Mouse (Mus musculus): ENCODE measurements at regions not wholly inside any gene's neighbourhood (a gene's known extent, or its start where the extent isn't known, plus 50 kb on each side); places are given as distances from the start of the nearest gene placed in this dataset.

GRCm38 (mm10) chr2:57772315-57772714 is 225.4 kb upstream of the Galnt5 start:
- DNase-seq (ENCODE audit: low read depth, low spot score) = peak; percentile 23

- DNase-seq (ENCODE audit: low read depth, low spot score) = no peak
Measured at GRCm38 (mm10) chr2:57776154-57776553, 221.5 kb upstream of the Galnt5 start.

DNA sequence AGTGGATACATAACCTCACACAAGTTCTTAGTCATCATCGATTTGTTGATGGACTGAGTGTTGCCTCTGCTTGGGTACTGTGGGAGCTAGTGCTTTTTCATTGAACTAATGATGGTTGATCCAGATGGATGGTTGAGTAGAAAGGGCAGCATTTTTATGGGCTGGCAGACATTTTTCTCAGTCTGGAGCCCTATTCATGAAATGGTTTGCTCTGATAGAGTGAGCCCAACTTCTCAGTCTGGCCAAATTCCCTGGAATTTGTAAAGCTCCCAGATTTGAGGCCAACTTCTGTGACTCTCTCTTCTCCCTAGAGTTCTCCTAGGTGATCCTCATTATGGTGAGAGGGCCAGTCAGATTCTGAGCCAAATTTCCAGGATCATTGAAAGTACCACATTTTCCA is 216.8 kb upstream of the Galnt5 start:
- DNase-seq (ENCODE audit: low read depth, low spot score) = no peak

DNA sequence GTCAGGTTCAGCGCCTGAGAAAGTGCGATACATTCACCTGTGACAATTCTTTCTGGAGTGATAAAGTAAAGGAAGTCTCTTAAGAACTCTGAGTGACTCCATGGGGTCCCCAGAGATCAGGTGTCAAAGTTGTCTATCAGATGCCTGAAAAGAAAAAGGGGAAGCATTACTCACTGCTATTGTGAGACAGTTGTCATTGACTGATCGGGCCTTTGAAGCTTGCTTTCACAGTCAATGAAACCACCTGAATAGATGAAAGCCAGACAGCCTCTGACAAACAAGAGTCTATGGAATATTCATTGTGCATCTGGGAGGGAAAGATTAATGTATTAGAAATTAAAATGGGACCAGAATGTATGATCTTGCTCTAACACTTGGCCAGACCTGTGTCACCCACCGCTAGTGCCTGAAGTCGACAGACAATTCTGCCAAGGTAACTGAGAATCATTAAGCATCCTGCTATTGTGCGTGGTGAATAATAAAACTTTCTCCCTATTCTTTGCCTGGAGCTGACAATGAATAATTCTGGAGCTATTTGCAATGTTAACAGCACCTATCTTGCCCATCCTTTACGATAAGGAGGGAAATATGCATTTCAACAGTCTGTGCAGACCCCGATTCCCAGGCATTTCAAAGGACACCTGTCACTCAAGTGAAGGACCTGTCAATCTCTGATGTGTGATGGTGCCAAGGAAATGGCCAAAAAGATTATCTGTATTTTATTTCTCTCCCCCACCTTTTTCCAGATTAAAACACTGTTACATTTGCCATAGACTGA is 204.0 kb upstream of the Galnt5 start:
- DNase-seq (ENCODE audit: low read depth, low spot score) = no peak

- no peak for DNase-seq (ENCODE audit: low read depth, low spot score)
Measured at GRCm38 (mm10) chr2:57799279-57799678, 198.4 kb upstream of the Galnt5 start.

DNA sequence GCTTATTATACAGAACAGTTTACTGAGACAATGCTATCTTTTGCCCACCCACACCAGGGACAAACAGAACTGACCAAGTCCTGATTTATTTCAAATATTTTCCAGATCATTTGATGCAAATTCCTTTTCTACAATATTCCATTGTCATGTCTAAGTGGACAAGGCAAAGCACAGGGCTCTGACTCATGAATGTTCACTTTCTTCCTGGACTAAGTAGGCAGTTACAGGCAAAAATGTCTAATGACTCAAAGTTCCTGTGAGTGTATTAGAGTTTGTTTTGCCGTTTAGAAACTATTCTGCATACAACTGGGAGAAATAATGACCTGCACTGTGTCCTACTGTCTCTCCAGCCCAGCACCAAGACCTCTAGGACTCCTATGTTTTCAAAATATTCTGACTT is 189.8 kb upstream of the Galnt5 start:
- no peak for DNase-seq (ENCODE audit: low read depth, low spot score)

DNA sequence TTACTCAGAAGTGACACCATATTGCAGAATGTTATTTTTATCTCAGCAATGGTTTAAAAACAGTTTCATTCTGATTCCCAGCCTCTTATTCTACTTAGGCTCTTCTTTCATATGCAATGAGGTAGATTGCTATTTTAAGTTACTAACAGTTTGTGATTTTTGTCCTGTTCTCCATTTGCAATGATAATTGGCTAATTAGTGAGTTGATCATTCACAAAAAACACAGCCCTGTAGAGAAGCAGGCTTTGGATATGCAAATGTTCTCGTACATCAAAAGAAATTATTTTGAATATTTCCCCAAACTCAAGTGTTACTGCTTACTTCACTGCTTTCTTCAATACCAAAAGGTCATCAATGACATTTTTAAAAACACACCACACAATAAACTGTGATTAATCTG is 184.7 kb upstream of the Galnt5 start:
- DNase-seq (ENCODE audit: low read depth, low spot score) = no peak

- no peak for DNase-seq (ENCODE audit: low read depth, low spot score)
Measured at GRCm38 (mm10) chr2:57820343-57820742, 177.3 kb upstream of the Galnt5 start.

DNA sequence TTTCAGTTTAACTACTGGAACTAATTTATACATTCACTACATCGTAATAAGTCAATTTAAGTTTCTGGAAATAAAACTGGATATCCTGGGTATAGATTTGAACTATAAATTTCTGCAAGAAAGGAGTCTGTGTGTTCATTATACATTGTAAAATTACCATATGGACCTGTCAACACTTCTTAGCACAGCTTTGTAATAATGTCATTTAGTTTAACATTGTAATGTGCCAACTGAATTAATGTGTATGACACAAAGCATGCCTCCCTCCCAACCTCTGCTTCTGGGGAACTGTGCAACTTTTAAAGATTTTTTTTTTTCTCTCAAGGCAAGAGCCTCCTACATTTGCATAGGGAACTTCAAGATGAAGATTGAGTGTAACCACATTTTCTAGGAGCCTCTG is 176.8 kb upstream of the Galnt5 start:
- DNase-seq (ENCODE audit: low read depth, low spot score) = no peak

- DNase-seq (ENCODE audit: low read depth, low spot score) = peak; percentile 55
Measured at GRCm38 (mm10) chr2:57828284-57828683, 169.4 kb upstream of the Galnt5 start.

GRCm38 (mm10) chr2:57832565-57833355 is 164.9 kb upstream of the Galnt5 start:
- DNase-seq (ENCODE audit: low read depth, low spot score) = peak; percentile 47

DNA sequence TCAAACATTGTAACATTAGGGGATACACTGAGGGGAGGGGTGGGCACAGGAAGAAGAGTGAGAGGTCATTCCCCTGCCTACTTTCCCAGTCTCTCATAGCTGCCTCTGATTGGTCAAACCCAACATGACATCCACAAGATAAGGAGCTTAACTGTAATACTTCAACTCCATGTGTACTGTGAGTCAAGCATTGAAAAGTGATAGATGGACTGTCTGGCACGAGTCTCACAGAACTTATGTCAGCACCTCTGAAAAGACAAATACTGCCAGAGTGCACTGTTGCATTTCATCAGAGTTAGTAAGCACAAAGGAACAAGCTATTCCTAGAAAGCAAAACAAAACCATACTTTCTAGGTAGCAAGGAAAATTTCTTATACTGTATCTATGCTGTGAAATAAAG is 152.5 kb upstream of the Galnt5 start:
- DNase-seq (ENCODE audit: low read depth, low spot score) = no peak

GRCm38 (mm10) chr2:57847707-57848106 is 150.0 kb upstream of the Galnt5 start:
- no peak for DNase-seq (ENCODE audit: low read depth, low spot score)

- peak; percentile 5 for DNase-seq (ENCODE audit: low read depth, low spot score)
Measured at GRCm38 (mm10) chr2:57849338-57850057, 148.2 kb upstream of the Galnt5 start.

DNA sequence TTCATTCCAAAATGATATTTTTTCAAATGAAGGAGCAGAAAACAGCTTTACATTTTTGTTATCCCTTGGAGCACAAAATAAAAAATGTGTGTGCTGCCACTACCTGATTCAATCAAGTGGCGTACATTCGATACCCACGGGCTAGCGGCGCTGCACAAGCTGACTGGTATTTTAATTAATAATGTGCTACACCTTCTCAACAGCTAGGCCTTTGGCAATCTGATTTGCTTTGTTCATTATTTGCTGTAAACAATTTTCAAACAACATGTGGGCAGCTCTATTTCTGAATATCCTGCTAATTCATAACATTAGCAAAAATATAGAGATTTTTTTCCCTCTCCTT is 147.7 kb upstream of the Galnt5 start:
- no peak for DNase-seq (ENCODE audit: low read depth, low spot score)

DNA sequence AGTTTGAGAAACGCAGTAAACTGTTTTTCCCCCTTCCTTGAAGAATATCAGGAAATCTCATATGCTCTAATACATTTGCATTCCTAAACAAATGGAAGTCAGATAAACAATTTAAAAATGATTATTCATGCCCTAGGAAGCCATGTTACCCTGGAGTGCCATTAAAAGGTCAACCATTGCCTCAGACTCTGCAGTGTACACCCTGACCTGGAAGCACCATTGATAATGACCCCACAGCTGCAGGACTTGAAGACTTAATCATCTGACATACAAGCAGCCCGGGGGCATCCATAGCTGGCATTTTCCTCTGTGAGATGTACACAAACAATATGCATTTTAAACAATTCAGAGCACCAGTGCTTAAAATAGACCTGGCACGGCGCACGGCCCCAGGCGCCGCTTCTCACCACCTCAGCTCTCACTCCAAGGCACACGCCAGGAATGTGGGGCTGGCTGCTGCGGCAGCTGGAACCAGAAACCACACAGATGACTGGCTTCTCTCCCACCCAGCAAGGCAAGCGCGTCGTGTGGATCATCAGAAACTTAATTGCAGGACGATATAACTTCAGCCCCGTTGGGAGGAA is 141.1 kb upstream of the Galnt5 start:
- peak; percentile 3 for DNase-seq (ENCODE audit: low read depth, low spot score)

DNA sequence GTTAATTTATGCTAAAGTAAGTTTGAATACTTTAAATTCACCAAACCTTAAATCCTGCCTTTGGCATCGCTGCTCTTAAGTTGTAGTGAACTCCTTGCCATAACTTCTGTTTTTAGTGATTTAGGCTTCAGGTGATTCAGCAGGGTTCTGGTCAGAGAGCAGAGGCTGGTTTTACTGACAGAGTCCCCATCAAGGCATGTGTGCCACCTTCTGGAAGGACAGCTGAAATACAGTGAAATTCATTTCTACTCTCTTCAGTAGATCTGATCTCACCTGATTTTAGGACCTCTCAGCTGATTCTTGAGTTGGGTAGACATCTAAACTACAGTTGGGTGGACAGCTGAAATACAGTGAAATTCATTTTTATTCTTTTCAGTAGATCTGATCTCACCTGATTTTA is 132.4 kb upstream of the Galnt5 start:
- DNase-seq (ENCODE audit: low read depth, low spot score) = no peak

- no peak for DNase-seq (ENCODE audit: low read depth, low spot score)
Measured at GRCm38 (mm10) chr2:57868046-57868445, 129.6 kb upstream of the Galnt5 start.

DNA sequence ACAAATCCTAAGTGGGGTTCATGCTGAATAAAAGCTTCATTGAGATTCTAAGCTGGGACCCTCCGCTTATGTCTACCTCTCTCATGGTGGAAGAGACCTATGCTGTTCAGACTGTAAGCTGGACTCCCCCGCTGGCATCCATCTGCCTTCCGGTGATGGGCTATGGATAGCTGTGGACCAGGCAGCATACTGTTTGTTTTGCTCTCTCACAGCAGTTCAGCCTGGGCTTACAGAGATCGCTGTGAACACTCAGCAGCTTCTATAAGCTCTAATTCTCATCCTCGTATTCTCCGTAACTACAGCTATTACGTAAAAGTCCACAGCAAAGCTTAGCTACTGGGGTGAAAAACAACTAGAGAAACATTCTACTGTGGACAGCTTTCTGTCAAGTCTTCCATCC is 97.5 kb upstream of the Galnt5 start:
- no peak for DNase-seq (ENCODE audit: low read depth, low spot score)

DNA sequence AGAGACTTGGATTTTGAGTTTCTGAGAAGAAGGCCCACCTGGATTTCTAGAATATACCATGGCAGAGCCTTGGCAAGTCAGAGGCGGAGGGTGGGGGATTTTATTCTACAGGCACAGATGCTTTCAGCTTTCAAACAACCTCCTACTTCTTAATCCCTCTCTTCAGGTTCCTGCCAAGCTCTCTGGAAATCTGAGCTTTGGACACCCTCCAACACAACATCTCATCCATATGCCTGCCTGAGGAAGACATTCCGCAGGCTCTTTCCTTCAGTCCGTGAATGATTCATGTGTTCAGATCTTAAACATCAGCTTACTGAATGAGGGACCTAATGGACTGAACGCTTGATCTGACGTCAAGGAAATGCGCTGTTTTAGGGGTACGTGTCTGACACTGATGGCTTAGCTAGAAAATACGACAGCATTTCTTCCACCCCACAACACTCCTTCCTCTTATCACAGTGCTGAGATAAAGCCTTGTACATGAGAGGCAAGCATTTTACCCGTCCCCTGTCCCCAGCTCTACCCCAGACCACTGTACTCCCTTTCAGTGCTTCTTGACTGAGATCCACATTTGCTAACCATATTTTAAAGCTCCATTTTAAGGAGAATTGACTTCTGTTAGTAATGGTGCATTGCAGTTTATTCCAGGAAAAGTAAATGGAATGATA is 97.0 kb upstream of the Galnt5 start:
- DNase-seq (ENCODE audit: low read depth, low spot score) = no peak

DNA sequence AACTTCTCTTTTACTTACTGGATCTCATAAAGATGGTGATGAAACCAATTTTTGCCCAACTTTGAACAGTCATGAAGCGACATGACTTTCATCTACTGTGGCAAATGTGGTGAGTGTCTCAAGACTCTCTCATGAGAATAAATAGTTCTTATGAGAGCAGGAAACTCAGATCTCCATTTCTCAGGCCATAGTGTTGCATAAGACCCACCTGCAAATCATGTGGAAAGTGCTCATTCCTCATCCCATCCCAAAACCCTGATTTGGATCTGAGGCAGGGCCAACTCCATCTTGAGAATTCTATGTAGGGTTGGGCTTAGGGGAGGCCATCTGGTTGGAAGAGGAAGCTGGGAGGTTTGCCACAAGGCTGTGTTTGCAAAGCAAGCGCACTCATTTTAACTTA is 92.5 kb upstream of the Galnt5 start:
- no peak for DNase-seq (ENCODE audit: low read depth, low spot score)

DNA sequence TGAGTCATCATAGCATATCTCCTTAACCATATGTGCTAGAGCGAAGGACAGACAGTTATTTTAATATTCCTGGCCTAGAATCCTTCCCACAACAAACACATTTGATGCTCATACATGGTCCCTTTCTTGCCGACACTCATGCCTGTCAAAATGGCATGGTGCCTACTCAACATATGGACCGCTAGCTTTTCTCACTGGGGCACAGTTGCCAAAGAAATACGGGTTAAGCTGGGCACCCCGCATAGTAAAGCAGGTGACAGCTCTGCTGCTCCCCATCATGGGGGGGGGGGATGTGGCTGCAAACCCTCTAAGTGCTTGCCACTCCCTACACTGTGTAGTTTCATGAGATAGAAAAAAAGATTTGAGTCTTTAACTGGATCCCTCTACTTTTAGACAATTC is 90.7 kb upstream of the Galnt5 start:
- no peak for DNase-seq (ENCODE audit: low read depth, low spot score)

All from R1 (cell line).